Mouse (Mus musculus): ENCODE results near the gene Thap8.
"Not testable (repeated sequence)": the region's sequence is repeated elsewhere in the genome, so short reads cannot be mapped to it uniquely, and the experiment has no call there.

Gene Thap8

DNA sequence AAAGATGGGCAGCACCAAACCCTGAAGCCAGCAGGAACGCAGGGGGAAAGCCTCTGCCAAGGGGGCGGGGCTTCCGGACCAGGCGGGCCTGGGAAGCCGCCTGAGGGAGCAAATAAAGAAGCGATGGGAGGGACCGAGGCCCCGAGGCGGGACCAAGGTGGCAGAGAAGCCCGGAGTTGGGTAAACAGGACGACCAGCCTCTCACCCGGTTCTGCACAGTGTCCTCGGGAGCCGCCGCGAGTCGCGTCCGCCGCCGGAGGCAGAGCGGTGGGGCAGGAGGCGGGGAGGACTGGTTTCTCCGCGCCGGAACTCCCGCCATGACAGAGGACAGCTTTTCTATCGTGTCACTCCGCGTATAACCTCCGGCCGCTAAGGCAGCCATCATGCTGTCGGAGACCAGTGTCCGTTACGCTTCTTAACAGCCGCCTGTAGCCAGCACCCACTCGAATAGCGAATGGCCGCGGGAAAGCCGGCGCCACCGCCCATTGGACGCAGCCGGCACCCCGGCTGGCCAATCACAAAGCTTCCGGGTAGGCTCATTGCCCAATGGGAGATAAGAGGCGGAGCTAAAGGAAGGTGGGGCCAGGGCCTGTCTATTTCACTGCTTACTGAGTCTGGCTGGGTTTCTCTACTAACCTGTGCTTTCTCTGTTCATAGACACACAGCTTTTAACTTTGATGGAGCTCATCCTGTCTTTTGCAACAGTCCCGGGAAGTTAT is at the start of gene Thap8, which contains the start of gene Wdr62:
Gene Thap8 (plus strand): TSS at position 144 of the 719 bp plus-strand sequence.
Gene Wdr62 (minus strand): TSS at position 469 of the 719 bp plus-strand sequence.
- DNase-seq, result peak; percentile 95

DNA sequence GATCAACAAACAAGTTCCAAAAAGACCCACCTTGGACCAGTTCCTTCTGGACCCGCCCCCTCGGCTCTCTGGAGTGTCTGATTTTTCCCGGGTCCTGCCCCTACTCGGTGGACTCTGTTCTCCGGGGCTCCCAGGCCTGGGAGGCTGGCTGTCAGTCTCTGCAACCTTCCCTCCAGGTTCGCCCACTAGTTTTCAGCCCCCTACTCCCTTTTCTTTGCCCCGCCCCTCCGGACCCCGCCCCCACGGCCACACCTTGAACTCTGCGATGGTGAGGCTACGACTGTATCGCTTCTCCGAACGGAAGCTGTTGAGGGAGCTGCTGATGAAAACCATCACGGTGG is 48.6 kb upstream of the Thap8 start:
- no peak for DNase-seq

DNA sequence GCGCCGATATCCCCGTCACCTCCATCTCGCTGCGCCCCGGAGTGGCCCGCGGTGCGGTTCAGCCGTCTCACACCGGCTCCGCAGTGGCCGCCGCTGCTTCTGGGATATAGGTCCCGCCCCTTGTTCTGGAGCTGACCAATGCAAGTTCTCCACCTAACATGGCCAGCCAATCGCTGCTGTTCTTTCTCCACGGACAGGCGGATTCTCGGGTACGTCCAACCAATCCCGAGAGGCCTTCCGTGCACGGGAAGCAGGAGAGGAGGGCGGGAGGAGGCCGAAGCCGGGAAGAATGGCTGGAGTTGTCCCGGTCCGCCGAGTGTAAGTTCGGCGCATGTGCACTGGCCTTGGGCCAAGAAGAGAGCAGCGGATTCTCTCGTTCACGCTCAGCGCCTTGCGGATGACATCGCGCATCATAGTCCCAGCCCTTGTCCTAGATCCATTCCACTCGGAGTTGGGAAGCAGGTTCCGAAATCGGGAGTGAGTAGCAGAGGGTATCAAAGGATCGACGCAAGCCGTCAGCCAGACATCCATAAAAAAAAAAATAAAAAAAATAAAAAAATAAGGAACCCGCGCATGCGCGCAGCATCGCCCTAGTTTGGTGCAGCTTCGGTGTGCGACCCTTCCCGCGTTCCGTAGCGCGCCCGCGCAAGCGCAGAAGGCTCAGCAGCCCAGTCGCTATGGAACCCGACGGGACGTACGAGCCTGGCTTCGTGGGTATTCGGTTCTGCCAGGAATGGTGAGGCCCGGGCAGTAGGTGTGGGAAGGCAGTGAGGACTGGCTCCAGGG is 48.0 kb upstream of the Thap8 start, which contains the start of the genes Polr2i and Tbcb:
Gene Polr2i (plus strand): TSS at position 280 of the 786 bp plus-strand sequence.
Gene Tbcb (minus strand): TSS at position 604 of the 786 bp plus-strand sequence.
- DNase-seq, result peak; percentile 99

DNA sequence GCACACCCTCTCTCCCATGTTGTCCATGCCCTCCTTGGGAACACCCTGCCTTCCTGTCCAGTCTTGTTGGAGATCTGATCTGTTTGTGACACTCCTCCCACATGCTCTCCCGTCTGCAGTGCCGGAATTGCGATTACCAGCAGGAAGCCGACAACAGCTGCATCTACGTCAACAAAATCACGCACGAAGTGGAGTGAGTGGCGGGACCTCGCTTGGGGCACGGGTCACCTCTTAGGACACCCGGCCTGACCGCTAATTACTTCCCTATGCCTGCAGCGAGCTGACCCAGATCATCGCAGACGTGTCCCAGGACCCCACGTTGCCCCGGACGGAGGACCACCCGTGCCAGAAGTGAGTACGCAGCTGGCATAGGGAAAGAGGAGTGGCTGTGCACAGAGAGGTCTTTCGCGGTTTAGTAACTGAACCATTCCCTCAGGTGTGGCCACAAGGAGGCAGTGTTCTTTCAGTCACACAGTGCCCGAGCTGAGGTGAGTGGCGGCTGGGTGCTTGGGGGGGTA is 47.2 kb upstream of the Thap8 start:
- peak; percentile 70 for DNase-seq

DNA sequence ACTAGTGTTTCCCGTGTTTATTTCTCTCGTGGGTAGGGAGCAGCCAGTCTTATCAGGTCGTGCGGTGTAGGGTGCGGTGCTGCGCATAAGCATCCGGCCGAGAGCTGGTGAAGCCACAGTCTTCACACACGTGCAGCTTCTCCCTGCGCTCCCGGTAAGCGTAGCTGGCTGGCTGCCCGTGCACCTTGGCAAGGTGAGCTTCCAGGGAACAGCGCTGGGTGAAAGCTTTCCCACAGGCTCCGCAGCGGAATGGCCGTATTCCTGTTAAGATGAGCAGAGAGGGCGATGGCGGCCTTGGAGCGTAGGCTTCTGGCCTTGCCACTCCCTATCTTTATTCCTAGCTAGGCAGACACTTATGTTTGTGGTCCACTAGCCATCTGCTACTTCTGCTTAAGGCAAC is 46.5 kb upstream of the Thap8 start:
- peak; percentile 14 for DNase-seq

DNA sequence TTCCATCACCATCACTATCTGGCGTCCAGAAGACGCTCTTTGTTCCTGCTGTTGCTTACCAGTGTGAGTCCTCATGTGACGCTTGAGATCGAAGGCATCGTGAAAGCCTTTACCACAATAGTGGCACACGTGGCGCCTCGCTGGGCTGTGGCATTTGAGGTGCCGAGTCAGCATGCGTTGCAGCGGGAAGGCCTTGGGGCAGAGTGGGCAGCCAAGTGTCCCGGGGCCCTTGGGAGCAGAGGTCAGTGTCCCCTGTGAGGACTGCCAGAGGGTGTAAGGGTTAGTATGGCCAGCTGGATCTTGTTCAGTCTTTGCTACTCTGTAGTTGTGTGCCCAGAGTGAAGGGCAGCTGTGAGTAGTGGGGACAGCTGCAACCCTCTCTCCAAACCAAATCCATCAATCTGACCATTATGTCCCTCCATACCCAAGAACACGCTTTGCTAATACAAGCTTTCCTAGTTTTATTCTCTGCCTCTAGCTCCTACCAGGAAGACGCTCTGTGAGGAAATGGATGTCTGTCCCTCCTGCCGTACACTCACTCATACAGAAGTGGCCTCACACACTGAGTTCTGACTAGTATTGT is 45.5 kb upstream of the Thap8 start:
- peak; percentile 81 for DNase-seq

DNA sequence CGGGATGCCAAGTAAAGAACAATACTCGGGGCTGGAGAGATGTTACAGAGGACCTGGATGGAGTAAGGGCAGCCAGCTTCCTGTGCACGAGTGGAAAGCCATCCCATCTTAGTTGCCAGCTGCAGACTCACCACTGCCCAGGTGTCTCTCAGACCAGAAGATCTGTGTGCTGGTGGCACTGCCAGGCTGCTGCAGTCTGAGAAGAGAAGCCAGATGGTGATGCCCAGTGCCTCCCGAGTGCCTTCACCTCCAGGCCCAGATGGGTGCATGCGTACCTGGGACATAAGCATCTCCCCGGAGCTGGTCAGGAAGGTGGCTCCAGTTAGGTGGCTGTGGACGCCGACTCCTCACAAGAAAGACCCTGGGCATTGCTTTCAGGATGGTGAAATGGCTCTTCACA is 44.8 kb upstream of the Thap8 start:
- no peak for DNase-seq

DNA sequence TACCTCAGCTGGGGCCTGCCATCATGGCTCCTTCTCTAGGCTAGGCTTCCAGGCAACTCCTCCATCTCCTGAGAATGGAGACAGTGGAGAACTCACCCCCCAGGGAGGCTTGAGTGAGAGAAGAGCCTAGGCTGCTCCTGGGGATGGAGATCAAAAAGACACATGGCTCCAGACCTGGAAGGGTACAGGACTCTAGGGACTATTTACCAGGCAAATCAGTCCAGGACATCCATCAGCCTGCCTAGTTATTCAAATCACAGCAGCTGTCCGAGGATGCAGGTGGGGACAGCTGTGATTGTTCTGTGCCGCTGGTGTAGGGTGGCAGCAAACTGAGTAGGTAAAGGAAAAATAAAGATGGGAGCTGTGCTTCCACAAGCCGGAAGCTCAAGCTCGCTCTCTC is 44.3 kb upstream of the Thap8 start, which contains the start of gene Ovol3:
Gene Ovol3 (minus strand): TSS at position 101 of the 400 bp plus-strand sequence.
- no peak for DNase-seq

DNA sequence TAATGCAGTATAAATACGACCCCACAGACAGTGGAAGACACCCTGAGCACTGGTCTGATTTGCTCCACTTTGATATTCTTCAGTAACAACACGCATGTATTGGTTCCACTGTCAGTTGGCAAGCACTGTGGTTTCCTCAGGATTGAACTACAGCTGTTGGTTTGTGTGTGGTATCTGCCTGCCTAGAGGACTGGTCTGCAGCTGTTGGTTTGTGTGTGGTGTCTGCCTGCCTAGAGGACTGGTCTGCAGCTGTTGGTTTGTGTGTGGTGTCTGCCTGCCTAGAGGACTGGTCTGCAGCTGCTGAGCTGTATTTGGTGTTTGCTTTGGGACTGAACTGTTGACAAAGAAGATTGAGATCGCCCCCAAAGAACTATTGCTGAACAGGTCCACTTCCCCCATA is 42.5 kb upstream of the Thap8 start:
- DNase-seq, result not testable (repeated sequence)

DNA sequence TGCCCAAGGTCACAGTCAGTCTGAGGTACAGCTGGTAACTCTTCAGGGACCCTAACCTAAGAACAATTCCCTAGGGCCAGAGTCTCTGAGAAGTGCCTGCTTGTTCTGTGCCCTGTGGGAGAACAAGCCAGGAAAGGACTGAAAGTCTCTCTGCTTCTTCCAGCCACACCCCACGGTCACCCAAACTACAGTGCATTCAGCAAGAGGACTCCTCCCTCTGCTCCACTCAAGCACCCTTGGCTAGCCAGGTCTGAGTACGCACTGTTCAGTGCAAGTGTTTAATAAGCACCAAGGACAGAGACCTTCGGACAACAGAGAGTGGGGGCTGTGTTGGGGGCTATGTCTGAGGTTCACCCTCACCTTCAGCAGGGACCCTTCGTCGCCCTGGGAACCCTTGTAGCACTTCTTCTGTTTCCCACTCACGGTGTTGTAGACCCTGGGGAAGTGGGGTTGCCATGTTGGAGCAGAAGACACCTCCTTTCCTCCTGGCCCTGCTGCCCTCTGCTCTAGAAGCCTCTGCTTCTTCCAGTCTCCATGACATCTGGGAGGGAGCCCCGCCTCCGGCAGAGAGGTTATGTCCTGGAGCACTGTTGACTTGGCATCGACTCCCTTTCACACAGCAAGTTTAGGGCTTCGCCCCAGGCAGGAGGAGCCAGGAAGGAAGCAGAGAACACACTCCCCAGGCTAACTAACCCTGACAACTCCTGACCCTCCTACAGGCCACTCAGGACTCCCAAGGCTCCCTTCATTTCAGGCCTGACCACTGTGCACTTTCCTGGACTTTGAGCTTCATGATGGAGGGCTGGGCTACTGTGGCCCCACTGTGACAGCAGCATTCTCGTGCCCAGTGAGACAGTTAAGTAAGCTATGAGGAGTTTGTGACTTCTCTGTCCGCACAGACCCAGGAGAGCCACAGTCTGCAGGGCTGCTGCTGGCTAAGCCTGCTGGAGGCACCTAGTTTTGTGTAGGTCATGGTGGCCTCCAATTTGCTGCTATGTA is 27.6 kb upstream of the Thap8 start:
- DNase-seq, result peak; percentile 53

DNA sequence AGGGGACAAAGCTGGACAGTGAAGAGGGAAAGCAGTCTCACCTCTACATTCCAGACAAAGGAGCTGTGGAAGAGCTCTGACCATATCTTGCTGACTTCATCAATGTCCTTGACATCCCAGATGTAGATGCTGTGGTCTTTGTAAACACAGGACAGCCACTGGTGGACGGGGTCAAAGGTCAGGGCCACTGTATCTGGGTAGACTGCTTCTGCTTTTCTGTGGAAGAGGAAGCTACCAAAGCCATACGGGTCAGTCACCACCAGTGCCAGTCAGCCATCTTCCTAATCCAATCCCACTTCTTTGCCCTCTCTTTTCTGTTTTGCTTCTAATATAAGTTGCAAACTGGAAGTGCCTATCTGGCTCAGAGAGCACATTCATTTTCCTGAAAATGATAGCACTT is 14.9 kb upstream of the Thap8 start:
- DNase-seq, result no peak

DNA sequence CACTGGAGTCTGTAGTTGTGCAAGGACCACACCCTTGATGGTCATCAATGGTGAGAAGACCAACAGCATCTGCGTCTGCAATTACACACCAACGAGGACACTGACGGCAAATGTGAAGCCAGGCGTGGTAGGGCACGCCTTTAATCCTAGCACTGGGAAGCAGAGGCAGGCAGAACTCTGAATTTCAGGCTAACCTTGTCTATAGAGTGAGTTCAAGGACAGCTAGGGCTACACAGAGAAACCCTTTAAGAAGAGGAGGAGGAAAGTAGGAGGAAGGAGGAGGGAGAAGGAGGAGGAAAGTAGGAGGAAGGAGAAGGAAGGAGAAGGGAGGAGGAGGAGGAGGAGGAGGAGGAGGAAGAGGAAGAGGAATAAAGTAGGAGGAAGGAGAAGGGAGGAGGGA is 14.4 kb upstream of the Thap8 start:
- DNase-seq, result no peak

DNA sequence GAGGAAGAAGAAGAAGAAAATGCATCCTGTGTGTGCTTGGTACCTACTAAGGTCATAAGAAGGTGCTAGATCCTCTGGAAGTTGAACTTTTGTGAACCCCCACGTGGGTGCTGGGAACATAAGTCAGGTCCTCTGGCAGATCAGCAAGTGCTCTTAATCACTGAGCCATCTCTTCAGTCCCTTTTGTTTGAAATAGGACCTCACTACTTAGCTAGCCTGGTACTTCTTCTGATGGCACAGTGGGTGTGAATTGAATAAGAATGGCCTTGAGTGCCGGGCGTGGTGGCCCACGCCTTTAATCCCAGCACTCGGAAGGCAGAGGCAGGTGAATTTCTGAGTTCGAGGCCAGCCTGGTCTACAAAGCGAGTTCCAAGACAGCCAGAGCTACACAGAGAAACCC is 14.0 kb upstream of the Thap8 start:
- no peak for DNase-seq

DNA sequence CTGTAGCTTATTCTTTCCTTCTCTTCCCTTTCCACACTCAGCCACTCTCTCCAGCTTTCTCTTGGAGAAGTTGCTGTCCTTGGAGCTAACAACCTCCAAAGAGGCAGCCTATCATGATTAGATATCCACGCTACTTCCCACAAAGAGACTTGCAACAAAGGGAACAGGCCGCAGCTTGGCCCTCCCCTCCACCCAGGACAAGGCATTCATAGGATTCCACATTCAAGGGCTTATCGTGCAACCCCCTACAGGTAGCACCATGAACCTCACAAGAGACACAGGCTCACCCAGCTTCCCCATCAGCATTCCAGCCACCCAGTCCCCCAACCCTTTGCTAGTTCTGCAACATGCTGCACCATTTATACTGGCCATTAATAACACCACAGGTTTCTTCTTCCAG is 13.1 kb upstream of the Thap8 start:
- DNase-seq, result no peak

DNA sequence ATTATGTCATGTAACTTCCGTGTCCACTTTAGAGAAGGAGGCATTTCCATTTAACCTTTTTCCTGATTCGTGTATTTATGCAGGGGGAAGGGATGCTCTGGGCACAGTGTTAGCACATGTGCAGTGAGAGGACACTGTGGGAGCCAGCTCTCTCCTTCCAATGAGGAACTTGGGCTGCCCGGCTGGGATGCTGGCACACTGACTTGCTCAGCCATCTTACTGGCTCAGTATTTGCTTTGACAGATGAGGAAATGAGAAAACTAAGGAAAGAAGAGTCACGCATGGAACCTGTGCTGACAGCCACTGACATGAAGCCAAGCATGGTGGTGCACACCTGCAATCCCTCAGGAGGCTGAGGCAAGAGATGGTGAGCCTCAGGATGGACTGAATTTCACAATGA is 10.3 kb upstream of the Thap8 start:
- DNase-seq, result no peak

DNA sequence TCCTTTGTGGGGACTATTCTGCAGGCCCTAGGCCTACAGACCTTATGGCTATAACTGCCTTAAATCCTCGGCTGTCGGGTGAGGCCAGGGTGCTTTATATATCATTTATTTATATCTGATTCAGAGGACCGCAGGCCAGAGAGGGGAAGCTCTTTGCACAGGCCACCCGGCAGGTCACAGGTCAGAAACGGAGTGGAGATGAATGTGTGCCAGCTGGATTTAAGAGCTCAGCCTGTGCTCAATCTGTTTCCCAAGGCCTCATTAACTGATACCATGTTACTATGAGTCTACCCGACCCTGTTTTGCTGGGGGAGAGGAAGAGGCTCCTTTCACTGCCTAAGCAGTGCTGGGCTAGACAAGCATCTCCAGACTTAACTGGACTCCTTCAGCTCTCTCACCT is 5.5 kb upstream of the Thap8 start:
- DNase-seq, result no peak

DNA sequence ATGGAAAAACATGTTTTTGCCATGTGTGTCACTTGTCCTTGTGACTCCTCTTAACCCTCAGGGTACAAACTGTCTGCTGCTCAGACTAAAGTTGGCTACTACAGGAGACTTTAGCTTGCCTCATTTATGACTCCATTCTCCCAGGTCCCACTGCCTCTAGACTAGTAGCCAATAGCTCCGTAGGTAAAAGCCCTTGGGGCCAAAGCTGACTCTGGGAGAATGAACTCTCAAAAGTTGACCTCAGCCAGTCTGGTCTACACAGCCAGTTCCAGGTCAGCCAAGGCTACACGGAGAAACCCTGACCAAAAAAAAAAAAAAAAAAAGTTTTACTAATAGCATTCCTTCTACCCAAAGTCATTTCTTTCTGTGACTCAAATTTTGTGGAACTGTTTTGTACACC is 983 bp upstream of the Thap8 start:
- DNase-seq, result no peak

DNA sequence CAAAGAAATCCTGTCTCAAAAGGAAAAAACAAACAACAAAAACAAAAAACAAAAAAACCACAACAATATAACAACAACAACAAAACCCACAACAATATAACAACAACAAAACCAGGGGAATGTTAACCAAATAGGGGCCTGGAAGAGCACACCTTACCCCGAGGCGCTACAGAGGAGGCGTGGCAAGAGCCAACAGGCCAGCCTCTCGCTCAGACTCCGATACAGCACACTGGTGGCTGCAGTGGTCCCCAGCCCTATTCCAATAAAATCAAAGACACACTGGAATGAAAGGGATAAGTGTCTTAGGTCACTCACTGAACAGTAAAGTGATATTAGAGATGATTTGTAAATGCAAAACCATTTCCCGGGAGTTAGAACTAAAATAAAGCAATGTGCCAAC is 358 bp upstream of the Thap8 start:
- DNase-seq, result no peak

DNA sequence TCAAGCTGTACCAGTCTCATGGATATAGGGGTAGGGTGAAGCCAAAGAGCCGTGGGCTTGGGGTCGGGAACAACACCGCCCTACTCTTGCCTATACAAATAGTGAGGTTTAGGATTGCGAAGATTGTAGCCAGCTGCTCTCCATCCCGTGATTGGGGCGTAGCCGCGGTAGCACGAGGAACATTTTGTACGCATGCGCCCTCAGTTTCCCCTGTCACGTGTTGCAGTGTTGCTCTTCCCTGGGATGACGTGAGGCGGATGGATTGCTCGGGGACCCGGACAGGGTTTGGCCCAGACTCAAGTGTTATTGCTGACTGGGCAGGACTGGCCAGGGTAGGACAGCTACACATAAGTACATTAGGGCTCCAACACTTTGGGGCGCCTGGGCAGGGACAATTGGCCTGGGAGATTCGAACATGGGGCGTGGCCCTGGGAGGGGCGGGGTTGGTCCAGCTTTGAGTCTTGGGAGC is 810 bp downstream of the Thap8 start:
- peak; percentile 91 for DNase-seq

DNA sequence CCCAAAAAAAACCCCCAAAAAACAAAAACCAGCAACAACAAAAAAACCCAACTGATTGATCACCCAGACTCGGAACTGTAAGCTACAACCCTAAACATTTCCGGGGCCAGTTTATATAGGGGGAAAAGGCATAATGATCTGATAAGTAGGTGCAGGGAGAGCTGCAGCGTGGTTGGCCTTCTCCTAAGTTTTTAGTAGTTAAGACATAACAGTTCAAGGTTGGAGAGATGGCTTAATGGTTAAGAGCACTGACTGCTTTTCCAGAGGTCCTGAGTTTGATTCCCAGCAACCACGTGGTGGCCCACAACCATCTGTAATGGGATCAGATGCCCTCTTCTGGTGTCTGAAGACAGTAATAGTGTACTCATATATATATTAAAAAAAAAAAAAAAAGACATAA is 1.6 kb downstream of the Thap8 start:
- no peak for DNase-seq

DNA sequence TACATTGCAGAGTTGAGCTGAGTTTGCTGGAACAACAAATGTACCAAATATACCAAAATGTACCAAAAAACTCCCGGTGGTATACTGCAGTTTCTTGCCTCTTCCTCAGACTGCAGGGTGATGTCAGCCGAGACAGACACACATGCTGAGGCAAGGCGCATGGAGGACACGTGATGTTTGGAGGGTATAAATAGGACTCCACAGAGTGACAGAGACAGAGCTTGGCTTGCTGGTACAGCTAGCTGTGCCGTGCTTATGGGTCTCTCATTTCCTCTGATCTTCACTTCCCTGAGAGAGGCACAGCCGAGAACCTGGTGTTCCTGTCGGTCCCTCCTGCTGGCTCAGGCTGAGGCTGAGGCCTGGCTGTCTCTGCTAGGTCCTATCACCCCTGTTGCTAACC is 2.8 kb downstream of the Thap8 start:
- DNase-seq, result no peak

Data from kidney, postnatal 14 days (tissue).